Mouse (Mus musculus): ENCODE data around the gene Sntg2. TPM values are rescaled to one million over a fixed set of nuclear protein-coding genes. Genes with fewer than 3 reads are reported as not detected.

Gene Sntg2
- total RNA-seq, 4 experiments from 2014 or later = 0.34 to 0.41 TPM; not detected in 2

- DNase-seq (ENCODE audit: low spot score in 2 of 2) = no peak
Observed at GRCm38 (mm10) chr12:30283741-30284140, 89.4 kb downstream of the Sntg2 start.

- no peak for DNase-seq (ENCODE audit: low spot score in 2 of 2)
Observed at GRCm38 (mm10) chr12:30272242-30272985, 100.8 kb downstream of the Sntg2 start.

DNA sequence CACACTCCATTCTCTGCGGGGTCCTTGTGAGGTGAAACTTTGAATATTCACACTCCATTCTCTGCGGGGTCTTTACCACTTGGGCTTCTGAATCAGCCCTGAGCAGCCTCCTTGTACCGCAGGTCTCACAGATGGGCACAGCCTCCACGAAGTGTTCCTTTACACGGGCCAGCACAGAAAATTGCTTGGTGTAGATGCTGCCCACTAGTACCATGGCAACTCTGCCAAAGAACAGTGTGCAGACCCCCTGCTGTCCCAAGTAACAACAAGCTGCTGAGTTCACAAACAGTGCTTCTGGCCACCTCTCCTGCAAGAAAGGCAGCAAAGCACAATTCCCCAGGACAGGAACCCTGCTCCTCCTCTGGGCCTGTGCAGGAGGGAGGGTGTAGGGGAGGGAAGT lies 109.0 kb downstream of the Sntg2 start:
- no peak for DNase-seq (ENCODE audit: low spot score in 2 of 2)

GRCm38 (mm10) chr12:30261187-30261586 lies 112.0 kb downstream of the Sntg2 start:
- DNase-seq (ENCODE audit: low spot score in 2 of 2) = no peak

GRCm38 (mm10) chr12:30258641-30259040 lies 114.5 kb downstream of the Sntg2 start:
- no peak for DNase-seq (ENCODE audit: low spot score in 2 of 2)

- no peak for DNase-seq (ENCODE audit: low spot score in 2 of 2)
Observed at GRCm38 (mm10) chr12:30257664-30258063, 115.5 kb downstream of the Sntg2 start.

DNA sequence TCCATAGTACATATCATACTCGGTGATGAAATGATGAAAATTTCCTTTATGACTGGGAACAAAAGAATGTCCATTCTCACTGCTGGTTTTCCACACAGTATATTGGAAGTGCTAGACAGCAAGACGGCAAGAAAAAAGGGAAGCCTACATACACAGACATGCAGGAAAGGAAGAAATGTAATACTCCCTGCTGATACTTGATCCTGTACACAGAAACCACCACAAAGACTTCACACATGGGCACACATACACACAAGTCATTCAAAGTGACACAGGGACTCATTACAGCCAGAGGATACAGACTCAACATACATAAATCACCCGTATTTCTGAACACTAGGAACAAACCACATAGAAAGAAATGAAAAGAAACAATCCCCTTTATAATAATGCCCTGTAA lies 117.0 kb downstream of the Sntg2 start:
- DNase-seq (ENCODE audit: low spot score in 2 of 2) = no peak

DNA sequence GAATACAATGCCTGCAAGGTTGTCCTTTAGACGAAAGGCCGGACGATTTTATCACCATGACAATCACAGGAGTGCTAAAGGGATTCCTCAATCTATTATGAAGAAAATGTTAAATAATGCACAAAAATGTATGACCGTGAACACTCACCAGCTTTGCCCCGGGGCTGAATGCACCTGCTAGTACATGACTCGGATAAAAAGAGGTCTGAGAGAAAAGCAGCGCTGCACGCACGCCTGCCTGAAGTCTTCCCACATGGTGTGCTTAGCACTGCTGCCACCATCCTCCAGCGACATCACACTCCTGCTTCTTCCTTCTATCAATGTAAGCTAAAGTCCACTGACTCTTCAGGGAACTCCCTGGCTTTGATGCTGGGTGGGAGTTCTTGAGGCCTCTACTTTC lies 118.6 kb downstream of the Sntg2 start:
- DNase-seq (ENCODE audit: low spot score in 2 of 2) = no peak

GRCm38 (mm10) chr12:30252381-30252780 lies 120.8 kb downstream of the Sntg2 start:
- DNase-seq (ENCODE audit: low spot score in 2 of 2) = no peak

DNA sequence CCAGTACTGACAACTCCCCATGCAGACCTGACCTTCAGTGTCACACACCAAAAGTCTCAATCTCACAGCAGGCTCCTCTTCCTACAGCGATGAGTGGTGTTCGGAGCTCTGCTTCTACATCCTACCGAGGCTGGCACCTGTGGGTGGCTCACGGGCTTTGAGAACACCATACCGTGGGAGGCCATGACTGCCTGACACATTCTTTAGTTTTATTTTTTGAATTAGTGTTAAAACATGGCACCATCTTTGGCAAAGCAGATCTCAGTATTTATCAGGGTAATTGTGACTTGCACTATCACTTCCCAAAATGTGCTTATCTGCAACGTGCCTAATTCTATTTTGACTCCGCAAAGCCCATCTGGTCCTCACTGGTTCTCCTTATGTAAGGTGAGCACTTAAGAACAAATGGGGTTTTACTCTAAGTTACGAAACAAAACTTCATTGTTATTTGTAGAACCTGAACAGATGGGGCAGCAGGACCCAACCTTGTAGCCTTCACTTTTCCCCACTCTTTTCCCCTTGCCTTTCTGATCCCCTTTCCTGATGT lies 121.8 kb downstream of the Sntg2 start:
- DNase-seq (ENCODE audit: low spot score in 2 of 2) = no peak

DNA sequence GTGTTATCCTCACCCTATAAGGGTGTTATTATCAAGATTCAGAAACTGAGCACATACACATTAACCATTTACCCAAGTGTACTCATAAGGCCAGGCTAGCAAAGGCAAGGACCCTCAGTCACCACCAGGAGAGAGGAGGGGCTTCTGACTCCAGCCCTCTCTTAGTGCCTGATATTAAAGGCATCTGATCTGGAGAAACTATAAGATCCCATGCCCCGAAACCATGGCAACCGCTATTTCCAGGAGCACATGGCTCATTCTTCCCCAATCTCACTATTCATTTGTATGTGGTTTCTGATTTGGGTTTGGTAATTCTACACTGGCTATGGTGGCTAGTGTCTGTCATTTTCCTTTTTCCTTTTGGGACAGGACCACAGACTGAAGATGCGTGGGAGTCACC lies 124.1 kb downstream of the Sntg2 start:
- DNase-seq (ENCODE audit: low spot score in 2 of 2) = no peak

GRCm38 (mm10) chr12:30246286-30246945 lies 126.8 kb downstream of the Sntg2 start:
- no peak for DNase-seq (ENCODE audit: low spot score in 2 of 2)

- no peak for DNase-seq (ENCODE audit: low spot score in 2 of 2)
Observed at GRCm38 (mm10) chr12:30244194-30244593, 129.0 kb downstream of the Sntg2 start.

DNA sequence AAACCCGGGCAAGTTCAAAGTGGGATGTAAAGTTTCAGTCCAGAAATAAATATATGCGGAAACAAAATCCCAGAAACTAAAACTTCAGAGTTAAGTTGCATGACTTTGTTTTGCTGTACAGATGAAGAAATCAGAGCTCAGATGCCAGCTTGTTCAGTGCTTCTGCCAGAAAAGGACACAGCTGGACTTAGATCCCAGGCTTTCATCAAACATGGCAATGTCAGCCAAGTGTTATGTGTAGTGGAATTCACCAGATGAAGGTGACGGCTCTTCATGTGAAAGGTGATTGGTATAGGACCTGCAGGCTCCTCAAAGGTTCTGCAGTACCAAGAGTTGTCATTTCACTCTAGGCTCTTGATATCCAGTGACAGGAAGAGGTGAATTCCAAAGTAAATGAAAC lies 132.3 kb downstream of the Sntg2 start:
- DNase-seq (ENCODE audit: low spot score in 2 of 2) = no peak

GRCm38 (mm10) chr12:30234940-30235339 lies 138.2 kb downstream of the Sntg2 start:
- DNase-seq (ENCODE audit: low spot score in 2 of 2) = no peak

- no peak for DNase-seq (ENCODE audit: low spot score in 2 of 2)
Observed at GRCm38 (mm10) chr12:30228004-30228403, 145.2 kb downstream of the Sntg2 start.

DNA sequence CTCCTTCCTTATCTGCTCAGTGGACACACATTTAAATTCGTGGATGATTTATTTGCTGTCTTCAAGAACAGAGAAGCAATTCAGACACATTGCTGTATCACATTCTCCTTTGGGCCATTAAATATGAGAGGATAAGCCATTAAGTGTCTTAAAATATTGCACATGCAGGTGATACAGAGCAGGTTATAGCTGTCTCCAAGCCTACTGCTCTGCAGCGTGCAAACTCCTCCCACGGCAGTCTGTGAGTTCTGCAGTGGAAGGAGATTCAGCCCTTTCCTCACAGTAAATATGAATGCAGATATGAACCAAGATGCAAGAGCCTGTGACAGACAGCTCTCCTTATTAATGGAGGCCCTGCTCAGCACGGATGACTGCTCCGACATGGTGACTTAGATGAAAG lies 146.9 kb downstream of the Sntg2 start:
- DNase-seq (ENCODE audit: low spot score in 2 of 2) = no peak

- DNase-seq (ENCODE audit: low spot score in 2 of 2) = no peak
Observed at GRCm38 (mm10) chr12:30216762-30217441, 156.3 kb downstream of the Sntg2 start.

- no peak for DNase-seq (ENCODE audit: low spot score in 2 of 2)
Observed at GRCm38 (mm10) chr12:30214761-30215160, 158.4 kb downstream of the Sntg2 start.

DNA sequence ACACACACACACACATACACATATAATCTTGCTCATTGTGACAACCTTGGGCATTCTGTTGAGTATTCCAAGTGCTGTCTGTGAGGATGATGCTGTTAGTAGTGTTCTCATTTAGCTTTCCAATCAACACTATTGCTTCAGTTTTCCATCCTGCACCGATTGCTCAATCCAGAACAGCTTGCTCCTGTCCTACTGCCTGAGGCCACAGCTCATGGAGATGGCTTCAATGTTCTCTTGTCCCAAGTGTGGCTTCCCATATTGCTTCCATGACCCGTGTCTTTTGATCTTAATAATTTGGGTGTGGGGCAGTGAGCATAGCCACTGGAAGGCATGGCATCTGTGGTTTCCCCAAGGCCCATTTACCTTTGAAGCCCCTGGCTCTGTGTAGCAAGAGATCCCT lies 162.8 kb downstream of the Sntg2 start:
- no peak for DNase-seq (ENCODE audit: low spot score in 2 of 2)

DNA sequence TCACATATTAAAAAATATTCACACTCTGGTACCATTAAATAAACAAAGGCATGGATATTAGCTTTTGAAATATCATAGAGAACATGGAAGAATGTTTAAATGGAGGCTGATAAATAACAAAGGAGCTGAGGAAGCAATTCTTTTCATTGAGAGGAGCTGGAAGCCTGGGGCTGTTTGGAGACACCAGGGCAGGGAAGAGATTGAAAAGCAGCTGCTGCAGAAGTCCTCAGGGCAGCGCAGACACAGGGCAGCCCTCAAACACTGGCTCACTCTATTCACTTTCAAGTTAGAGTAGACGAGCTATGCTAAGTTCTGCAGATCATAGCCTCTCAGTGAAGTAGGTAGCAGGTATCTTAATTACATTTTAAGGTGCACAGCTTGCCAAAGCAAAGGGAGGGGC lies 164.6 kb downstream of the Sntg2 start:
- no peak for DNase-seq (ENCODE audit: low spot score in 2 of 2)

- no peak for DNase-seq (ENCODE audit: low spot score in 2 of 2)
Observed at GRCm38 (mm10) chr12:30208087-30208486, 165.1 kb downstream of the Sntg2 start.
